Mouse (Mus musculus) E14TG2a.4 (cell line): ENCODE measurements around the gene Fyn.

Source experiments
- H3K27me3 ChIP-seq: 2 replicates; pipeline ENCODE4 v1.6.1; 2014; ENCODE audit warnings: low read length, control low read depth; ENCODE audit not compliant: insufficient read depth
- H3K36me3 ChIP-seq: 2 replicates; pipeline ENCODE4 v1.6.1; 2014; ENCODE audit warnings: low read length, control low read depth; ENCODE audit not compliant: insufficient read depth
- H3K4me1 ChIP-seq: replicated peaks from 2 replicates; pipeline ENCODE4 v1.6.1; 2014; ENCODE audit warnings: low read depth, low read length, control low read depth
- H3K4me3 ChIP-seq: replicated peaks from 2 replicates; pipeline ENCODE4 v1.5.1; 2014; ENCODE audit warnings: mild to moderate bottlenecking, low read length
- H3K9me3 ChIP-seq: 2 replicates; pipeline ENCODE4 v1.6.1; 2014; ENCODE audit warnings: low read length, control low read depth
- CTCF ChIP-seq: conservative IDR thresholded peaks from 2 replicates; pipeline ENCODE4 v1.5.1; 2014; ENCODE audit warnings: low read length
- NANOG ChIP-seq: IDR thresholded peaks from 2 replicates; pipeline ENCODE4 v1.6.1; 2014; ENCODE audit warnings: borderline replicate concordance, low read length, mixed read lengths
- POU5F1 ChIP-seq: IDR thresholded peaks from 2 replicates; pipeline ENCODE4 v1.6.1; 2014; ENCODE audit warnings: low read length, borderline replicate concordance

The Fyn gene

GRCm38 (mm10) chr10:39339189-39339968 is 29.3 kb upstream of the Fyn start:
- no peaks in the 10 kb centered on the region for H3K27me3 ChIP-seq
- H3K36me3 ChIP-seq, result no peaks in the 10 kb centered on the region
- no peaks in the 10 kb centered on the region for H3K9me3 ChIP-seq
- H3K4me3 ChIP-seq, result no peak overlapping the region
- no peak for TF ChIP-seq CTCF
- no peak for TF ChIP-seq NANOG
- no peak for TF ChIP-seq POU5F1
- H3K4me1 ChIP-seq, result peaks cover 3% of the 10 kb centered on the region; the same call in 1 of the 2 replicates

- H3K9me3 ChIP-seq, result no peaks in the 10 kb centered on the region
- TF ChIP-seq CTCF (no peak), POU5F1 (no peak), NANOG (no peak)
- peaks cover 3% of the 10 kb centered on the region; the same call in 1 of the 2 replicates for H3K4me1 ChIP-seq
- no peaks in the 10 kb centered on the region for H3K27me3 ChIP-seq
- no peaks in the 10 kb centered on the region for H3K36me3 ChIP-seq
- H3K4me3 ChIP-seq, result no peak overlapping the region
Measured at GRCm38 (mm10) chr10:39339969-39340236, 28.8 kb upstream of the Fyn start.

GRCm38 (mm10) chr10:39343551-39343950 is 25.1 kb upstream of the Fyn start:
- TF ChIP-seq NANOG (no peak), POU5F1 (no peak), CTCF (no peak)
- H3K4me3 ChIP-seq, result no peak overlapping the region
- H3K9me3 ChIP-seq, result no peaks in the 10 kb centered on the region
- peaks cover 3% of the 10 kb centered on the region; the same call in 1 of the 2 replicates for H3K4me1 ChIP-seq
- 0 out of 2 replicates have a peak, but pooled peaks cover 2% of the 10 kb centered on the region for H3K27me3 ChIP-seq
- H3K36me3 ChIP-seq, result no peaks in the 10 kb centered on the region

DNA sequence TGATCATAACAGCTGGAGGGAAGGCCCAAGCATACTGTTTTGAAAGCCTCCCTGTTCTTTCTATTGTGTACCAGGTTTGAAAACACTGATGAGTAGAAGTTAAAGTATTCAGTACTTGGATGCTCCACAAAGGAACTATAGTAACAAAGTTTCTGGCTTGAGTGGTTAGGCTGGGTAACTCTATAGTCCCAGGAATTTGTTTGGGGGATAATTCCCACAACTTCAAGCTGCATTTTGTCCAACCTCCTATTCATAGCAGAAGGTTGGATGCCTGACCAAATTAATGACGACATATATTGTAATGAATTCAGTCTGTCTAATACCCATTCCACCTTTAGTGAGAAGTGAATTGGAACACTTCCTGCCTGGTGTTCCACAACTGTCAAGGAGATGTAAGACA is 22.7 kb upstream of the Fyn start:
- Histone ChIP-seq H3K4me3 (no peak overlapping the region), H3K9me3 (no peaks in the 10 kb centered on the region), H3K36me3 (no peaks in the 10 kb centered on the region), H3K27me3 (0 out of 2 replicates have a peak, but pooled peaks cover 2% of the 10 kb centered on the region), H3K4me1 (no peaks in the 10 kb centered on the region)
- no peak for TF ChIP-seq CTCF
- TF ChIP-seq NANOG, result no peak
- no peak for TF ChIP-seq POU5F1

DNA sequence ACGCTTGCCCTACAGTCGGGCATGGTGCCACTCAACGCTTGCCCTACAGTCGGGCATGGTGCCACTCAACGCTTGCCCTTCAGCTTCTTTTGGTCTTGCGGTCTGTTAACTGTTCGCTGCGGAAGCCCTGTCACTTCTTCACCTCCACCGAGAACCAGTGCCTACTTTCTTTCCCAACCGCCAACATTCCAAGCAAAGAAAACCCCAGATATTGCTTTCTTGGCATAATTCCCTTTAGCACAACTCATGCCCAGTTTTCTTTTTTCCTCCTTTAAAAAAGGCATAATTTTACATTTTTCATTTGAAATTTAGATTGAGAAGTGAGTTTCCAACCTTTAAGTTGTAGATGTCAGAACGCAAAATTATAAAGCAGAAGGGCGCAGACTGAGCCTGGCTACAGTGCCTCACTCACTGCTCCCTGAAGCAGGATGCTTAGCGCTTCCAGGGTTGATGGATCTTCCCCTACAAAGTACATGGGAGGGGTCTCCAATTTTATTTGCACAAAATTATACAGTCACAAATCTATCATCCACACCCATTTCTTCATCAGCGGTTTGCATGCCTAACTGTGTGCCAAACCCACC is 18.8 kb upstream of the Fyn start:
- Histone ChIP-seq H3K4me3 (no peak overlapping the region), H3K4me1 (no peaks in the 10 kb centered on the region), H3K27me3 (0 out of 2 replicates have a peak, but pooled peaks cover 2% of the 10 kb centered on the region), H3K9me3 (no peaks in the 10 kb centered on the region), H3K36me3 (no peaks in the 10 kb centered on the region)
- TF ChIP-seq CTCF, result no peak
- TF ChIP-seq NANOG, result no peak
- no peak for TF ChIP-seq POU5F1

DNA sequence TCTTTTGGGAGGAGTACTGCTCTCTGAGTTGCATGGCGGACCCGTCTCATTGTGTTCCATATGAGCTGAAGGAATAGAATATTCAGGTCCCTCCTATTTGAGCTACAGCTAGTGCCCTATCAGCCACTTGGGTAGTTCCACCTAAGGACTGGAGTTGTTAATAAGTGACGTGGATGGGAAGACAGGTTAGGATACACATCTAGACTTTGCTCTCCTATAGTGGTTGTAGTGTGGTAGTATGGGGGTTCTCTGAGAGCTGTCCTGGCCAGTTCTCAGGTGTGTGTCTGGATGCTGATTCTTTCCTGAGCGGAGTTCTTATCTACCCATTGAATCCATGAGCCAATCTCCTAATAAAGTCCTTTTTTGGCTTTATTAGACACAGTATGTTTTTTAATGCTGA is 4.5 kb upstream of the Fyn start:
- Histone ChIP-seq H3K36me3 (no peaks in the 10 kb centered on the region), H3K9me3 (no peaks in the 10 kb centered on the region), H3K4me3 (no peak overlapping the region), H3K4me1 (peaks cover 5% of the 10 kb centered on the region), H3K27me3 (peaks cover 25% of the 10 kb centered on the region)
- TF ChIP-seq NANOG, result no peak

DNA sequence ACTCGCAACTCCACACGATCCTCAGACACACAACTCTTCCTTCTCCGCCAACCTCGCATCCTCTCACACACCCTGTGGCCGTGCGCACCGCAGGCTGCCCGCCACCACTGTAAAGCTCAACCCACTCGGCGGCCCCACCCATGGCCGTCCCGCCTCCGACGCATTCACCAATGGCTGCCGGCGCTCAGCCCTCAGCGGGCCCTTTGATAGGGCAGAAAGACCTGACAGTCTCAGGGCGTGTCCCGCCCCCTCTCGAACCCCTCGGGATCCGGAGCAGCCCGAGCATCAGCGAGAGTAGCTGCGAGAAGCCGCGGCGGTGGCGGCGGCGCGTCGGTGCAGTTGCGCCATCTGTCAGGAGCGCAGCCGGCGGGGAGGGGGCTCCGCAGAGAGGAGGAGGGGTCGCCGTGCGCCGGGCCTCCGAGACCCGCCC is 862 bp downstream of the Fyn start:
- H3K27me3 ChIP-seq, result peaks cover 44% of the 10 kb centered on the region
- H3K4me3 ChIP-seq, result peak overlapping the region; percentile 91
- H3K36me3 ChIP-seq, result peaks cover 5% of the 10 kb centered on the region; the same call in 1 of the 2 replicates
- H3K9me3 ChIP-seq, result no peaks in the 10 kb centered on the region
- TF ChIP-seq POU5F1, result no peak
- TF ChIP-seq CTCF, result no peak
- no peak for TF ChIP-seq NANOG
- peaks cover 16% of the 10 kb centered on the region for H3K4me1 ChIP-seq

DNA sequence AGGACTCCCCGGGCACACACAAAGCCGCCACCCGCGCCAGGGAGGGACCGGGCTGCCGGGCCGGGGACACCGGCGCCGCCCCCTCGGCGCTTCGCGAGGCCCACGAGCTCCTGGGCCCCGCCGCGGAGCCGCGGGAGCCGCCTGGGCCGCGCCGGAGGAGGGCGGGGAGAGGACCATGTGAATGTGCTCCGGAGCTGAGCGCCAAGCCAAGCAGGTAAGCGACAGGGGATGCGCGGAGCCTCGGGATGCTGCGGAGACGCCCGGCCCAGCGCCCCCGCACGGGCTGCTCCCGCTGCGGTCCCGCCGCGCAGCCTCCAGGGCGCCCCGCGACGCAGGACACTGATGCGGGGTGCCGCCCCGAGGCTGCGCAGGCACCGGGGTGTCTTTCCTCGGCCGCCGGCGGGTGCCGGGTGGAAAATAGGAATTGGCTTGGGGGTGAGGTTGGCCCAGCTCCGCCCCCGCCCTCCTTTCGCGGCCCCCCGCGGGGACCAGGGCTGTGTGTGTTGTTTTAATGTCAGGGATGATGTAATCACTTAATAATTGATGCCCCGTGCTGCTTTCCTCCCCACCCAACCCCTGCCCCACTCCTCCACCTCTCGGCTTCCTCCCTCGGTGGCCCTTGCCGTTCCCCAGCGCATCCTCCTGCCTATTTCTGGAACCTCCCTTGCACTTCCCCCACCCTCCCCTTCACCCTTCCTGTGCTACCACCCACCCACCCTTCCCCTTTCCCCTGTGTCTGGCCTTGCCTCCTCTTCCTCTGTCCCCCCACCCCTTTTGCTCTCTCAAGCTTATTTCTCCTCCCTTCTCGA is 1.5 kb downstream of the Fyn start:
- peak overlapping the region; percentile 91 for H3K4me3 ChIP-seq
- H3K27me3 ChIP-seq, result peaks cover 44% of the 10 kb centered on the region
- TF ChIP-seq NANOG, result no peak
- H3K9me3 ChIP-seq, result no peaks in the 10 kb centered on the region
- peaks cover 16% of the 10 kb centered on the region for H3K4me1 ChIP-seq
- peaks cover 5% of the 10 kb centered on the region; the same call in 1 of the 2 replicates for H3K36me3 ChIP-seq
